Mouse (Mus musculus) cerebellum, postnatal 36 days (tissue): Measurements from ENCODE around the gene Tmem33.

Experiments
- DNase-seq, 2 experiments: peaks; one replicate each; pipeline ENCODE4 v3.0.0; 2021 to 2022; ENCODE audit warnings: mixed read lengths in 2 of 2

Tmem33 gene

DNA sequence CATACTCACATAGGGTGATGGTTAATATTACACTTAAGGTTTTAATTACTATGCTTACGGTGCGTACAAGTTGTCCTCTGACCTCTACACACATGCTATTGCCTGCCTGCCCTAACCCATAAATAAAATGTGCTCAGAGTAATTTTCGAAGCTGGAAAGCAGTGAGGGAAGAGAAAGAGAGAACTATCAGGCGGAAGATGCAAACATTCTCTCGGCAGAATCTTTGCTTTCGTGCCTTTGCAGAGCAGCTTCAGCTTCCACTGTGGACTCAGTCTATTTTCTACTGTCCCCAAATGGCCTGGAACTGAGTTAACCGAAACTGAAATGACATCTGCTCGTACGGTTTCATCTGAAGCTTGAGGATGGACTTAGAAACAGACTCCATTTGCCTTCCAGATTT is 1.9 kb upstream of the Tmem33 start:
- DNase-seq = no peak

DNA sequence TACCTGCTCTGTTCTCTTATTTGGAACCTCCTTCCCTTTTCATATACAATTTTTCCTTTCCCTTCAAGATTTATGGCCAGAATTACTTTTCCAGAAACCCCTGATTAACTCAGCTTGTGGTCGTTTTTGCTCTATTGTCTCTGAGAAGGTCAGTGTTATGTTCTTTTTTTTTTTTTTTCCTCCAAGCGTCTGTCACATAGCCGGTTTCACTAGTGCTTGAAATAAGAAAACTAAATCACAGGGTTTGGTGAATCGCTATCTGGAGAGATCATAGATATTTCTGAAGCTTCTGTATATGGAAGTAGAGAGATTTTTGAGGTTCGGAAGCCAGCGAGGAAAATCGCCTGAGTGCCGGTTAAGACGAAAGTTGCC is 220 bp upstream of the Tmem33 start:
- no peak for DNase-seq

DNA sequence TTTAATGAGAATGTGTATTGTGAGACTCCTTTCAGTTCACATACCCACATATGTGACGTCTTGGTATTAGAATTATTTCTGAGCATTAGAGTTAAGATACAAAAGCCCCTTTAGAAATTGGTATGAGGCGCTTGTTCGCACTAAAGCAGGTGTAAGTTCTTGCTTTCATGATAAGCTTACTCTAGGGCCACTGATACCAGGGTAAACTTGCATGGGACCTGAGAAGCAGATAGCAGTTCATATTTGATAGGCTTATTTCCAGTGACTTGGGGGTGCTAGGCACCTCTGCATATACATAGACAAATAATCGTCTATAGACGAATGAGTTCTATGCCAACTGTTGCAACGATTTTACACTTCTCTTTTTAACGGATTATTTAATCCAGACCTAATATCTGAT is 2.6 kb downstream of the Tmem33 start:
- no peak for DNase-seq

DNA sequence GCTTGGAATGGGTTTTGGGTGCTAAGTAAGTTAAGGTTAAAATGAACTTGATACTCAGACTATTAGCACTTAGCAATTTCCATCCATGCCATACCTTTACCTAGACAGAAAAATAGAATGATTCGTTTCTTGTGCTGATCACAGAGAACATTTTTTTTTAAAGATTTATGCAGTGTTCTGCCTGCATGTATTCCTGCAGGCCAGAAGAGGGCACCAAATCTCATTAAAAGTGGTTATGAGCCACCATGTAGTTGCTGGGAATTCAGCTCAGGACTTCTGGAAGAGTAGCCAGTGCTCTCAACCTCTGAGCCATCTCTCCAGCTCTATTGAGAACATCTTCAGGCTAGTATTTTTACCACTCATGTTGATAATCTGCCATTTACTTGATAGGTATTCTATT is 5.7 kb downstream of the Tmem33 start:
- DNase-seq = no peak

DNA sequence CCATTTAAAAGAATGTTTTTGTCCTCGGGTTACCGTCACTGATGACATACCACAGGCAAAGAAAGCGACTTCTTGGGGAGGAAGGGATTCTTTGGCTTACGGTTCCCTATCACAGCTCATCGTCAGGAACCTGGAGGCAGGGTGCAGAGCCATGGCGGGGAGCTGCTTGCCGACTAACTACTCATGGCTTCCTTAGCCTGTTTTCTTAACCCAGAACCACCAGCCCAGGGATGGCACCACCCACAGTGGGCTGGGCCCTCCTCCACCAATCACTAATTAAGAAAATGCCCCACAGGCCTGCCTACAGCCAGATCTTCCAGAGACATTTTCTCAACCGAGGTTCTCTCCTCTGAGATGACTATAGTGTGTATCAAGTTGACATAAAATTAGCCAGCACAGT is 8.9 kb downstream of the Tmem33 start:
- no peak for DNase-seq

DNA sequence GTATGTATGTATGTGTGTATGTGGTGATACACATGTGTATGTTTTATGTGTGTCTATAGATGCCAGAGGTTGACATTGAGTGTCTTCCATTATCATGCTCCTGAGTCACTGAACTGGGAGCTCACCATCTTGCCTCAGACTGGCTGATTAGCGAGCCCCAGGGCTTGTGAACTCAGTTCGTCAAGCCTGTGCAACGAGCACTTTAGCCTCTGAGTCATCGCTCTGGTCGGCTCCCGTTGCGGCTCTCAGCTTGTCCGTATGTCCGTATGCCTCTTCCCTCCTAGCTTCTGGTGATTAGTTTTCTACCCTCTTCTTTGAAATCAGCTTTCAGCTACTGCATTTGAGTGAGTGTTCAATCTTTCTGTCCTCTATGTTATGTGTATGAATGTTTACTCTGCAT is 19.0 kb downstream of the Tmem33 start:
- no peak for DNase-seq

DNA sequence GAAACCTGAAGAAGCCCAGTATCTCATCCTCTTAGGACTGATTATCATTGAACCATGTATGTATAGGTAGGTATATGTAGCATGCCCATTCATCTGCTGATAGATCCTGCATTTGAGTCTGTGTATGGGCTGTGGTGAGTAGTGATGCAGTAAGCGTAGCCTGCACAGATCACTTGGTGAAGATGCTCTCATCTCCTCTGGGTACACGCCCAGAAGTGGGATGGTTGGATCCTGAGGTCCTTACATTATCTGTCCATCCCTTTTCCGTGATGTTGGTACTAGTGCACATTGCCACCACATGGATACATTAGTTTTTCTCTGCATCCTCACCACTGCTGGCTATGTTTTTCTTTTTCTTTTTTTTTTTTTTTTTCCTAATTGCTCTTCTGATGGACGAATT is 19.5 kb downstream of the Tmem33 start:
- no peak for DNase-seq

DNA sequence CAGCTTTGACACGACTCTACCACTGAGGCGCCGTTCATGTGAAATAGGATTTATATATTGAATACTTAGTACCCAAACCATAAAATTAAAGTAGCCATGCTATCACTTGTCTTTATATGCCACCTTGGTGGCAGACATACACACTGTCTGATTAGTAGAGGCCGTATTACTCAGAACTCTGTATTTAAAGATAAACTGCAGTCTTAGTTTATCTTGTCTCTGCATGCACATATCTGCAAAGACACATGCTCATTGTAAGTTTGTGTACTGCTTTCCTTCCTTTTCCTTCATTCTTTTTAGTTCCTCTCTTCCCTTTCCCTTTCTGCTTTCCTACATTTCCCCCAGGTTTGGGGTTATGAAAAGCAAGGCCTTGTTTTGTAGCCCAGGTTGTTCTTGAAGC is 20.0 kb downstream of the Tmem33 start:
- DNase-seq = no peak

DNA sequence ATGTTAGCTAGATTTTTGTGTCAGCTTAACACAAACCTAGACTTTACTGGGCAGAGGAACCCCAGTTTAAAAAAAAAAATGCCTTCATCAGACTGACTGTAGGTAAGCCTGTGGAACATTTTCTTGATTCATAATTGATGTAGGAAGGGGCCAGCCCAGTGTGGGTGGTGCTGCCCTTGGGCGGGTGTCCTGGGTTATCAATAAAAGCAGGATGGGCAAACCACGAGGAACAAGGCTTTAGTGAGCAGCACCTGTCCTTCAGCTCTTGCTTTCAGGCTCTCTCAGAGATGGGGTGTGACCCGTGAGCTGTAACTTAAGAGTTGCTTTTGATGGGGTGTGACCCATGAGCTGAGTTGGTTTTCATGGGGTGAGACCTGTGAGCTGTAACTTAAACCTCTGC is 34.7 kb downstream of the Tmem33 start:
- DNase-seq = no peak

DNA sequence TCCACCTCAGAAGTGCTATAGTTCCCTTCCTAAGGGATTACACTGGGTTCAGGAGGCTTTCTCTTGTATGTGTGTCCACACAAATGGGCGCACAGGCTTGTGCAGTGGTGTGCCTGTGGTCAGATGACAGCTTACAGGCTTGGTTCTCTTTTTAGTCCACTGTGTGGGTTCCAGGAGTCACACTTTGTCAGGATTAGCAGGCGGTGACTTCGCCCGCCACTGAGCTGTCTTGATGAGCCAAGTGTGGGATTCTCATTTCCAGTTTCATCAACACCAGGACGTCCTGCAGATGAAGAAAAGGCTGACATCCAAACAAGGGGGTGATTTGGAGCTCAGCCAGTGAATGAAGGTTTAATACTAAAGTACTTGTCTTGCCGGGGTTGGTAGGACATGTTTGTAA is 35.3 kb downstream of the Tmem33 start:
- no peak for DNase-seq

DNA sequence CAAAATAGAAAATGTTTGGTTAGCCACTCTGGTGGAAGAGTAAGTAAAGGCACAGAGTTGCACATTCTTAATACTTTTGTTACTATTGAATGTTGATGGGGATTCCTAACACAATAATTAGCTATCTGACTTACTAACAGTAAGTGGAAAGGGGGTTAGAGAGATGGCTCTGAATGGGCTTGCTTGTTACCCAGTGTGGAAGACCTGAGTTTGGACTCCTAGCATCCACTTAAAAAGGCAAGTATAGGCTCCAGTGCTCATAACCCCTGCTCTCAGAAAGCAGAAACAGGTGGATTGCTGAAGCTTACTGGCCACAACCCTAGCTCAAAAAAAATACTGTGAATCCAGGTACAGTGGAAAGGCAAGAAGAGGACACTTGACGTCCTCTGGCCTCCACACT is 35.8 kb downstream of the Tmem33 start:
- no peak for DNase-seq

DNA sequence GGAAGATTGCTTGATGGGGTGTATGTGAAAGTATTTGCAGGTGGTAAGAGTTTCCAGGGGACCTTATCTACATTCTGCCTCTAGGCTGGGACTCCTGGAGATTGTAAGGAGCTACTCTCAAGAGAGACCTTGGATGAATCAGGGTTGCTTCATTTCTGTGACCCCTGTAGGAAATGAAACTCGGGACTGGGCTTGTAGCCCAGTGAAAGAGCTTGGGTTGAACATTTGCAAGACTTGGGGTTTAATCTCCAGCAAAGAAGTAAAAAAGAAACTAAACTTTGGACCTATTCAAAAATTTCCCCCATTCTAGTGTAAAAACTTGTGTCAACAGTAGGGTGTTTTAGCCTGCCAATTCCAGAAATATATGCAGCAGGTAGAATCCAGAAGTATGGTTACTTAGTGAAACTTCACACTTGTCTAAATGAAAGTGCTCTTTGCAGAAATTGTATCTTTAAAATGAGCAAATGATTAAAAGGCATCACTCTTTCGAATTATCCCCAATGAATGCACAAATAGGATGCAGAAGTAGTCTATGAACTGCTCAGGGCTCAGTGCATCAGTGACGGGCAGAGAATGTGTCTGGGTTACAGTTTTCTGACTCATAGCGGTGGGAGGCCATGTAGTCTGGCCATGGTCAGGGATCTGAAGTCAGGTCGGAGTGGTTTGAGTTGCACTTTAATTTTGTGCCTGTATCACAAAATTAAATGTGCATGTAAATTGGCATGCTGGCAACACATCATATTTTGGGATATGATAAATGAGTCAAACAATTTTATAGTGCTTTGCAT is 36.9 kb downstream of the Tmem33 start:
- no peak for DNase-seq

DNA sequence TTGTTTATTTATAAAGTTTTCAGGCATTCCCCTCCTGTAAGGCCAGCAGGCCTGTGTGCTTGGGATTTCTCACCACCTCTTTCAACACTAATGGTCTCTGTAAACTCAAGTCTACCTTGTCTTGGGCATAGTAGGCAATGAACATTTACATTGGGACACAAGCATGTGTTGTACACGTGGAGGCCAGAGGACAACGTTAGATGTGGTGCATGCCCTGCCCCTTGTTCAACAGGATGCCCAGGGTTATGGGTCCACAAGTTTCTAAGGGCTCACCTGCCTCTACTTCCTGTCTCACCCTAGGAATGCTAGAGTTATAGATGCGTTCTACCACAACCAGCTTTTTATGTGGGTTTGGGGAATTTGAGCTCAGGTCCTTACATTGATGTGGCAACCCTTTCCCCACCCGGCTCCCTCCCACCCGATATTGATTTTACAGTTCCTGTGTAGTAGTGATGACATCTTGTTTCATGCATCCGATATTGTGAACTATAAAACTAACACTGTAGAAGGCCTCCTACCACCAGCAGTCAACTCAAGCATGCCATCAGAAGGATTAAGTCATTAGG is 39.6 kb downstream of the Tmem33 start:
- no peak for DNase-seq

DNA sequence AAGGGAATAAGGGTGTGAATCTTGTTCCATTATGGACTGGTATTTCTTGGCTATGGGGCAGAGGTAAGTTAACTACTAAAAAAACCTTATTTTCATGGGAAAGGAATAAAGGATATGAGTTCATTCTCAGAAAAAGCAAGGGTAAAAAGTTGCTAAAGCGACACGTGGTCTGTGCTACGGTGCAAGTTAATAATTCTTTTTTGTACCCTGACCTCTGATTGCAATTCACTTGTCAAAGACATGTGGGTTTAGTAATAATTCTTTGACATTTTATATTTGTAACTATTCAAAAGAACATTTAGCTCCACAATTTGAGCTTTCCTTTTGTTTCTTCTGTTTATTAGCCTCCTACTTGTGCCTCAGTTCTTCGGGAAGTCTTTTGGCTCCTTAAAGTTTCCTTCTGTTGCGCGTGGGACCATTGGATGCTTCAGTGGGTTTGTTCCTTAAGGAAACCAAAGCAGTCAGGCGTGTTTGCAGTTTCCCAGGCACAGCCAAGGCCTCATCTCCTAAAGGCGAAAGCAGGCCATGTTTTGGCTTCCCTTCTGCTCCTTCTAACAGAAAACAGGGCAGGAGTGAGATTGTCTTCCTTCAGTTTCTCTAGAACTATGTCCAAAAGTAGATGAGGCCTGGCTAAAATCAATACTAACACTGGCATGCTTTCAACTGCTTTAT is 40.7 kb downstream of the Tmem33 start:
- DNase-seq = no peak

DNA sequence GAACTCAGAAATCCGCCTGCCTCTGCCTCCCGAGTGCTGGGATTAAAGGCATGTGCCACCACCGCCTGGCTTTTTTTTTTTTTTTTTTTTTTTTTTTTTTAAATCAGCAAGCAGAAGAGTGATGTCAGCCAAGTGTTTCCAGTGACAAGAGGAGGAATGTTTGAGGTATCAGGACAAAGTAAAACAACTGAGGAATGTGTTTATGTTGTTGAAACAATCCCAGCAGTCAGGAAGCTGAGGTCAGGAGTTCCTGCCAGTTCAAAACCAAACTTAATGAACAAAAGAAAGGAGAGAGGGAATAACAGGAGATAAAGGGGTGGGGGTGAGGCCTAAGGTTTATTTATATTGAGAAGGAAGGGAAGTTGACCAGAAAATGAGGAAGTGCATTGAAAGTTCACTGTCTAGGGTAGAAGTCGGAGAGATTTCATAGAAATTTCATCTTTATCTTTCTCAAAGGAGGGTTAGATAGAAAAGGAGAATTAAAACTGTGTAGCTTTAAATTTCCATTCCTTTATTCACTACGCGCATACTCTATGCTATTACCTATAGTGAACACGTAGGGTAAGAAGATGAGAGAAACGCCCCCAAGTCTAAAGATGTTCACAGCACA is 41.5 kb downstream of the Tmem33 start:
- DNase-seq = no peak

DNA sequence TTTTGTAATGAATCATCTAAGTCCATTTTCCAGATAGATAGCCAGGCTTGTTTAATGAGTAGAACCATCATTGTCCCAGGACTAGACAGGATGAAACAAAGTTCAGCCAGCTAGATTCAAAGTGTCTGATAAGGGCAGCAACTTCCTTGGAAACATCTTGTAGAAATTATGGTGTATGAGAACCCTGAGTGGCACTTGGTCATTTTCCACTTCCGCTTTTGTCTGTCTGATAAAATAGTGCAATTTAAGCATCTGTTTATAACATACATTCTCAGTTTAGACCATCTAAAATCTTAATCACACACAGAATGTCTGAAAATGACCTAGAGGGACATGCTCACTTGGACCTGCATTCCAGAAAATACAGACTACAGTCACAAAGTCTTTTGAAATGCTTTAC is 43.5 kb downstream of the Tmem33 start:
- DNase-seq = no peak

DNA sequence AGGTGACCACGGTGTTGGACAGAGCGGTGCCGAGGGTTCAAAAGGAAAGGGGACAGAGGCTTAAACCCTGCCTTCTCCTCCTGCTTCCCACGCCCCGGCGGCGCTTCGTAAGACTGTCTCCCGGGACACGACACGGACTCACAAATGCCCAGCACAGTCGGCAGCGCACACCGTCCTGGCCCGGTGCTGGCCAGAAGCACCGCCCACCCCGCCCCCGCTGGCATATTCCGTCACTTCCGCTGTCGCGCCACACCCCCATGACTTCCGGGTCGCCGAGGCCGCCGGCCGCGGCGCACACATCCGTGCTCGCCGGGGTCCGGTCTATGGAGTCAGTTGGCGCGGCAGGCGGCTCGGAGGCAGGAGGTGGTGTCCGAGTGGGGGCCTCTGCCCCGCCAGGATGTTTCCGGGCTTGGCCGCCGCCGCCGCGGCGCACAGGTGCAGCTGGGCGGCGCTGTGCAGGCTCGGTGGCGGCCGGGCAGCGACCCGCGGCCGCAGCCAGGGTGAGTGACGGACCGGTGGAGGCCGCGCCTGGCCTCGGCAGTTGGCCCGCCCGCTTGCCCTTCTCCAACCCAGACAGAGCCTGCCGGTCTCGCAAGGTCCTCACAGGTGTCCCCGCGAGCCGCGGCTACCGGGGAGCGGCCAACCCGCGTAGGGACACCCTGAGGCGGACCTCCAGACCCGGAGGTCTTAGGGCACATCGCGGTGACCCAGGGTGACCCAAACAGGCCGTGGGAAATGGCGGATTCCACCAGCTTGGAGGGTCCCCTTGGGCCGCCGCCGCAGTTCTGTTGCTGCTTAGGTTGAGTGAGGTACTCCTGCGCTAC is 46.5 kb downstream of the Tmem33 start, which contains the start of gene Slc30a9:
Slc30a9 (plus strand) TSS at position 258 of the 824 bp plus-strand sequence.
- DNase-seq = peak; percentile 95 to 96

DNA sequence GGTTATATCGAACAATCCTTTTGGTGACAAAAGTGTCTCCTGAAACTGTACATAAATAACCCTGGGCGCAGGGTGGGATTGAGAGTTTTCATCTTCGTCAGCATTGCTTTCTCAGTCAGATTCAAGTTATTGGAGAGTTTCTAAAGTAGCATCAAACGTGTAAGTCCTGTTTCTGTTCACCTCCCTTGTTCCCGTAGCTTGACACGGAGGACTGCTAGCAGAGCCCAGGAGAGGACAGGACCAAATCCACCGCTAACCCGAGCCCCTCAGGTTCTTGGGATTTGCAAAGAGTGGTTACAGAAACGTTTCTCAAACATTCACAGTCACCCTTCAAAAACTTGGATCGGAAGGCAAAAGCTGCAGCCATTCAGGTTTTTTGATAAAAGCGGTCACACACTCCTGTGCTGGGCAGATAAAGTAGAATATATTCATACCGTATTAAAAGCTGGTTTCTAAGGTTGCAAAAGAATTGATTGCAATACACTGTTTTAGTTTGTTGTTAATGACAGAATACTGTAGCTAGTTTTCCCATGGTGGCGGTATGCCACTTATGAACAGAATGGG is 47.4 kb downstream of the Tmem33 start:
- no peak for DNase-seq

DNA sequence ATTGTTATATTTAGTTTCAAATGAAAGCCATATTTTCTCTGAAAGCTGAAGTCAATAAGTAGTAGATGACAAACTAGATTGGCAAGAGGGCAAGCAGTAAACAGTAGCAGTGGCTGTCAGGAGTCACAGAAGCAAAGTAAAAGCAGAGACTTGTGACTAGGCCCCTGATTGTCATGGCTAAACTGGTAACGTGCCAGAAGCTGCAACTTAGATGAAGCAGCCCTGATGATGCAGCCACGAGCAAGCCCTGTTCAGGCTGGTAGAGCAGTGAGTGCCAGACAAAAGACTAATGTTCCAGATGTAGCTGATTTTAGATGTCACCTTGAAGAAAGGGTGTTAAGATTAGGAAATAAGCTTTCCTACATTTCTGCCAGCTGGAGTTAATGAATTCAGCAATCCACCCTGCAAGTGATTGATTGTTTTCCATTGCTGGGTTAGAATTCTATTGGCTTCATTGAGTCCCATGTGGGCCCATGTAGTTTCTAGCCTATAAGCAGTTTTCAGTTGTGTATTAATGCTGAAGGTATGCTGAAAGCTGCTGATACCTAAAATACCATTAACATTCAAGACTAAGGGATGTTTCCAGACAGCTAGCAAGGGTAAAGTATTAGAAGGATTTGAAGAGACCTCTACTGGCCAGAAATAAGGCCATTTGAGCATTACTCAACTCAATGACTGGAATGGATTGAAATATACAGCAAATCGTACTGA is 51.6 kb downstream of the Tmem33 start:
- DNase-seq = no peak

DNA sequence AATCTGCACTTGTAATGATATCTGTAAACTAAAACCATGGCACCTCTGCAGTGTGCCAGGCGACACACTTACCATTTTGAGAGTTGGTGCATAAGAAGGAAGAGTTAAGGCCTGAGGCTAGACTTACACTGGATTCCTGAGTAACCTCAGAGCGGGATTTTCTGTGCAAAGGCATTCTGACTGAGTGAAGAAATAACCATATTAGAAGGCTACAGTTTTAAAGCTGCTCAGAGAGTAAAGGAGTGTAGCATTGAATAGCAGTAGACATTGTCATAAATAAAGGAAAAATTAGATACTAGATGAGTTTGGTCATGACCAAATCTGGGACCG is 52.1 kb downstream of the Tmem33 start:
- no peak for DNase-seq

DNA sequence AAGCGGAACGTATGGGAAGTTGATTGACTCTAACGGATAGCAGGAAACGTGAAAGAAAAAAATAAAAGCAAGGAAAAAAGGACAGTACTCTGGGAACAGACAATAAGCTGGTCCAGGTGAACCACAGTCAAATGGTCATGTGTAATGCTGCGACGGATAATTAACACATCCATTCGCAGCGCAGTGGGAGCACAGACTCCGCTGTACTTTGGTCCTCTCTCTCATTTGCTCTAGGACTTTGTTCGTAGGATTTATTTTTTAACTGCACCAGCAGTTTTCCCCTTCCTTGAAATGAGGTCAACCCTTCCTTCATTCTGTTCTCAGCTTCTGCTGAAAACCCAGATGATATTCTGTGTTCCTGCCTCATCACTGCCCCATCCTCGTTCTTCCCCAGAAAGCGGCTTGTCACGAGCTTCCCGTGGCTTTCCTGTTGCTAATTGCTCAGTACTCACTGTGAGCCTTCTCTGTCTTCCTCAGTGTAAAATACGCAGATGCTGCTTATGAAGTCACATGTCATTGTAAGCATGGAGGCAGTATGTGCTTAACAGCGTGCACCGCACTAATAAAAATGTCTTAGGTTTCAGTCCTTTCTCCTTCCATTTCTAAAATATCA is 61.4 kb downstream of the Tmem33 start:
- DNase-seq = no peak

DNA sequence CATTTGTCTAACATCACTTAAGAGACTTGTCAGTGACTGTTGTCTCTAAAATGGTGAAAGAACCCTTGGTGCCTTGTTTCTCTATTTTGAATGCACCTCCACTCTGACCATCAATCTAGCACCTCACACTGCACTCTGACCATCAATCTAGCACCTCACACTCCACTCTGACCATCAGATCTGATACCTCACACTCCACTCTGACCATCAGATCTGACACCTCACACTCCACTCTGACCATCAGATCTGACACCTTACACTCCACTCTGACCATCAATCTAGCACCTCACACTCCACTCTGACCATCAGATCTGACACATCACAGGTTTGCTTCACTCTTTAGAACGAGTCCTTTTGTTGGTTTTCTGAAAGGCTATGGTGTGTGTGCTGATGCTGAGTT is 63.7 kb downstream of the Tmem33 start:
- no peak for DNase-seq
